Mouse (Mus musculus): ENCODE data around the gene Strn3.

GRCm38 (mm10) chr12:51673270-51673669, 18.4 kb downstream of the Strn3 start:
- no peak for TF ChIP-seq CTCF (IDR thresholded peaks at IDR 0.05; ENCODE audit: insufficient read depth, low read length)
- no peak for TF ChIP-seq POLR2A (IDR thresholded peaks at IDR 0.05; ENCODE audit: borderline replicate concordance, extremely low read depth, low read depth, low read length)

Data from lung, adult 2 months (tissue).